Mouse (Mus musculus) midbrain, embryonic 14.5 days (tissue): ENCODE results near the gene Vps13c. TPM values are rescaled to one million over a fixed set of nuclear protein-coding genes. Genes with fewer than 3 reads are reported as not detected.

Experiments
- ATAC-seq: fragments of 200-750 bp; cut with Nextera tagmentation; 2 replicates; pipeline ENCODE4 v1.8.0; 2017; ENCODE audit warnings: moderate number of reproducible peaks, moderate library complexity; ENCODE audit not compliant: low FRiP score, low TSS enrichment
- DNase-seq: peaks from one replicate; pipeline ENCODE4 v3.0.0-alpha.2; 2015
- H3K27ac ChIP-seq: fragments of 300-500 bp; sonication (generic); replicated peaks from 2 replicates; pipeline ENCODE4 v1.5.1; 2014; ENCODE audit warnings: mild to moderate bottlenecking, low read depth, low read length, moderate library complexity
- H3K27me3 ChIP-seq: fragments of 300-500 bp; sonication (generic); 2 replicates; pipeline ENCODE4 v1.6.1; 2014; ENCODE audit warnings: low read length, control low read depth, mixed read lengths; ENCODE audit not compliant: control insufficient read depth, insufficient read depth
- H3K36me3 ChIP-seq: fragments of 300-500 bp; sonication (generic); 2 replicates; pipeline ENCODE4 v1.6.1; 2014; ENCODE audit warnings: low read length, control low read depth; ENCODE audit not compliant: control insufficient read depth, insufficient read depth
- H3K4me1 ChIP-seq: fragments of 300-500 bp; sonication (generic); 2 replicates; pipeline ENCODE4 v1.6.1; 2014; ENCODE audit warnings: mild to moderate bottlenecking, antibody characterized with exemption, low read length, control low read depth; ENCODE audit not compliant: control insufficient read depth, insufficient read depth
- H3K4me2 ChIP-seq: fragments of 300-500 bp; sonication (generic); 2 replicates; pipeline ENCODE4 v1.6.1; 2014; ENCODE audit warnings: mild to moderate bottlenecking, low read length, moderate library complexity
- H3K4me3 ChIP-seq: fragments of 300-500 bp; sonication (generic); replicated peaks from 2 replicates; pipeline ENCODE4 v1.5.1; 2014; ENCODE audit warnings: low read depth, low read length
- H3K9ac ChIP-seq: fragments of 300-500 bp; sonication (generic); replicated peaks from 2 replicates; pipeline ENCODE4 v1.6.1; 2014; ENCODE audit warnings: mild to moderate bottlenecking, low read length, moderate library complexity
- H3K9me3 ChIP-seq: fragments of 300-500 bp; sonication (generic); 2 replicates; pipeline ENCODE4 v1.6.1; 2016; ENCODE audit warnings: low read length, control low read depth, mixed read lengths; ENCODE audit not compliant: control insufficient read depth
- WGBS: fragments of 180-500 bp; shearing (Covaris S2); extraction: QIAGEN DNeasy Blood & Tissue Kit; methylation state at CpG from one replicate; pipeline ENCODE4 v1.1.7; 2014; 5-methylcytosine and 5-hydroxymethylcytosine counted together
- polyA plus RNA-seq: library from polyadenylated mRNA; unstranded; fragments of >200 nt; fragmentation: Nextera tagmentation; extraction: Ambion mirVana; gene quantifications from 2 replicates; pipeline ENCODE4 v1.2.1, GENCODE M21; 2014

Gene Vps13c
- polyA plus RNA-seq, 1 experiment from 2014 or later, result 17.1 TPM

- Histone ChIP-seq H3K9me3 (no peaks in the 10 kb centered on the region), H3K27ac (no peak overlapping the region), H3K4me1 (no peaks in the 10 kb centered on the region), H3K4me3 (no peak overlapping the region), H3K27me3 (no peaks in the 10 kb centered on the region), H3K4me2 (no peak overlapping the region), H3K36me3 (peaks cover 16% of the 10 kb centered on the region; the same call in 1 of the 2 replicates), H3K9ac (no peak overlapping the region)
- no peak for ATAC-seq
- 93% methylated on average over 11 of the region's 11 CpGs for WGBS
- no peak for DNase-seq
Observed at GRCm38 (mm10) chr9:67878197-67878769, 38.1 kb downstream of the Vps13c start.

GRCm38 (mm10) chr9:67883349-67883984, 43.3 kb downstream of the Vps13c start:
- Histone ChIP-seq H3K4me3 (no peak overlapping the region), H3K4me1 (no peaks in the 10 kb centered on the region), H3K9ac (no peak overlapping the region), H3K4me2 (no peak overlapping the region), H3K36me3 (peaks cover 32% of the 10 kb centered on the region), H3K9me3 (no peaks in the 10 kb centered on the region), H3K27ac (no peak overlapping the region), H3K27me3 (no peaks in the 10 kb centered on the region)
- ATAC-seq (no peak), DNase-seq (no peak)
- 74% methylated on average over 13 of the region's 13 CpGs for WGBS

GRCm38 (mm10) chr9:67884095-67884494, 43.9 kb downstream of the Vps13c start:
- H3K9ac ChIP-seq, result no peak overlapping the region
- no peak overlapping the region for H3K4me3 ChIP-seq
- 95% methylated on average over 3 of the region's 3 CpGs for WGBS
- H3K4me2 ChIP-seq, result no peak overlapping the region
- H3K27me3 ChIP-seq, result no peaks in the 10 kb centered on the region
- peaks cover 30% of the 10 kb centered on the region for H3K36me3 ChIP-seq
- ATAC-seq, result no peak
- no peak for DNase-seq
- H3K27ac ChIP-seq, result no peak overlapping the region
- H3K9me3 ChIP-seq, result no peaks in the 10 kb centered on the region
- H3K4me1 ChIP-seq, result no peaks in the 10 kb centered on the region

- peaks cover 36% of the 10 kb centered on the region for H3K36me3 ChIP-seq
- H3K4me2 ChIP-seq, result no peak overlapping the region
- H3K4me3 ChIP-seq, result no peak overlapping the region
- no peak overlapping the region for H3K27ac ChIP-seq
- DNase-seq (no peak), ATAC-seq (no peak)
- no peaks in the 10 kb centered on the region for H3K27me3 ChIP-seq
- WGBS, result 85% methylated on average over 4 of the region's 4 CpGs
- H3K9ac ChIP-seq, result no peak overlapping the region
- H3K4me1 ChIP-seq, result no peaks in the 10 kb centered on the region
- H3K9me3 ChIP-seq, result no peaks in the 10 kb centered on the region
Observed at GRCm38 (mm10) chr9:67886981-67887720, 47.0 kb downstream of the Vps13c start.

GRCm38 (mm10) chr9:67893474-67893873, 53.3 kb downstream of the Vps13c start:
- H3K9me3 ChIP-seq, result no peaks in the 10 kb centered on the region
- no peak for ATAC-seq
- WGBS, result 94% methylated on average over 1 of the region's 1 CpGs
- no peak overlapping the region for H3K4me2 ChIP-seq
- no peak overlapping the region for H3K4me3 ChIP-seq
- H3K9ac ChIP-seq, result no peak overlapping the region
- H3K27ac ChIP-seq, result no peak overlapping the region
- no peaks in the 10 kb centered on the region for H3K27me3 ChIP-seq
- H3K4me1 ChIP-seq, result no peaks in the 10 kb centered on the region
- no peak for DNase-seq
- peaks cover 43% of the 10 kb centered on the region; the same call in 1 of the 2 replicates for H3K36me3 ChIP-seq

- WGBS, result 17% methylated on average over 12 of the region's 12 CpGs
Observed at GRCm38 (mm10) chr9:67896646-67897295, 56.6 kb downstream of the Vps13c start.

GRCm38 (mm10) chr9:67900398-67900797, 60.2 kb downstream of the Vps13c start:
- H3K4me3 ChIP-seq, result no peak overlapping the region
- H3K4me1 ChIP-seq, result no peaks in the 10 kb centered on the region
- 50% methylated on average over 5 of the region's 5 CpGs for WGBS
- no peak overlapping the region for H3K27ac ChIP-seq
- DNase-seq (no peak), ATAC-seq (no peak)
- H3K27me3 ChIP-seq, result no peaks in the 10 kb centered on the region
- no peak overlapping the region for H3K9ac ChIP-seq
- peaks cover 13% of the 10 kb centered on the region for H3K36me3 ChIP-seq
- no peak overlapping the region for H3K4me2 ChIP-seq
- H3K9me3 ChIP-seq, result no peaks in the 10 kb centered on the region

More at GRCm38 (mm10) chr9:67896646-67897295, 56.6 kb downstream of the Vps13c start:
- Histone ChIP-seq H3K4me3 (no peak overlapping the region), H3K9me3 (no peaks in the 10 kb centered on the region), H3K36me3 (peaks cover 36% of the 10 kb centered on the region), H3K27me3 (no peaks in the 10 kb centered on the region), H3K4me2 (no peak overlapping the region), H3K9ac (no peak overlapping the region), H3K27ac (no peak overlapping the region), H3K4me1 (no peaks in the 10 kb centered on the region)
- ATAC-seq (no peak), DNase-seq (peak; percentile 32)

- H3K27ac ChIP-seq, result no peak overlapping the region
- ATAC-seq (no peak), DNase-seq (no peak)
- H3K9ac ChIP-seq, result no peak overlapping the region
- H3K4me1 ChIP-seq, result no peaks in the 10 kb centered on the region
- H3K27me3 ChIP-seq, result no peaks in the 10 kb centered on the region
- H3K36me3 ChIP-seq, result peaks cover 44% of the 10 kb centered on the region
- 80% methylated on average over 6 of the region's 6 CpGs for whole genome bisulfite sequencing
- no peak overlapping the region for H3K4me3 ChIP-seq
- H3K4me2 ChIP-seq, result no peak overlapping the region
- no peaks in the 10 kb centered on the region for H3K9me3 ChIP-seq
Observed at GRCm38 (mm10) chr9:67904355-67904754, 64.2 kb downstream of the Vps13c start.
